Mouse (Mus musculus) adrenal gland, postnatal 36 days (tissue): ENCODE results near the gene Nsf. TPM values are rescaled to one million over a fixed set of nuclear protein-coding genes. Genes with fewer than 3 reads are reported as not detected.
"Not testable (repeated sequence)": the region's sequence is repeated elsewhere in the genome, so short reads cannot be mapped to it uniquely, and the experiment has no call there.

Experiments
- DNase-seq, 2 experiments: peaks; one replicate each; pipeline ENCODE4 v3.0.0; 2021; ENCODE audit warnings: mixed read lengths in 1 of 2
- total RNA-seq, 2 experiments: library from RNA; stranded (reverse); gene quantifications; 2 replicates each; pipeline ENCODE4 v1.2.3; 2021

Gene Nsf
- total RNA-seq, 2 experiments from 2014 or later, result 131 to 199 TPM

GRCm38 (mm10) chr11:103896056-103896455, 57.8 kb downstream of the Nsf start:
- peak; percentile 28 to 44 for DNase-seq

GRCm38 (mm10) chr11:103892831-103893230, 61.0 kb downstream of the Nsf start:
- DNase-seq, result no peak

- peak in 1 of 2 experiments; percentile 24 for DNase-seq
Observed at GRCm38 (mm10) chr11:103891781-103892180, 62.1 kb downstream of the Nsf start.

- no peak for DNase-seq
Observed at GRCm38 (mm10) chr11:103890337-103891186, 63.3 kb downstream of the Nsf start.

GRCm38 (mm10) chr11:103887724-103888410, 66.0 kb downstream of the Nsf start:
- DNase-seq, result no peak

- DNase-seq, result no peak
Observed at GRCm38 (mm10) chr11:103884749-103885383, 69.0 kb downstream of the Nsf start.

- no peak for DNase-seq
Observed at GRCm38 (mm10) chr11:103883793-103884192, 70.1 kb downstream of the Nsf start.

GRCm38 (mm10) chr11:103879476-103879875, 74.4 kb downstream of the Nsf start:
- not testable (repeated sequence) for DNase-seq

- no peak for DNase-seq
Observed at GRCm38 (mm10) chr11:103878441-103878840, 75.4 kb downstream of the Nsf start.

GRCm38 (mm10) chr11:103870352-103870751, 83.5 kb downstream of the Nsf start:
- no peak for DNase-seq

GRCm38 (mm10) chr11:103867702-103868101, 86.2 kb downstream of the Nsf start:
- peak in 1 of 2 experiments; percentile 10 for DNase-seq

- DNase-seq, result no peak
Observed at GRCm38 (mm10) chr11:103865346-103865745, 88.5 kb downstream of the Nsf start.

- no peak for DNase-seq
Observed at GRCm38 (mm10) chr11:103864486-103864885, 89.4 kb downstream of the Nsf start.

GRCm38 (mm10) chr11:103862951-103863350, 90.9 kb downstream of the Nsf start:
- DNase-seq, result no peak

GRCm38 (mm10) chr11:103859933-103860610, 93.8 kb downstream of the Nsf start:
- no peak for DNase-seq

- DNase-seq, result no peak
Observed at GRCm38 (mm10) chr11:103858760-103859159, 95.1 kb downstream of the Nsf start.

- no peak for DNase-seq
Observed at GRCm38 (mm10) chr11:103856641-103857040, 97.2 kb downstream of the Nsf start.

- DNase-seq, result no peak
Observed at GRCm38 (mm10) chr11:103854294-103854693, 99.6 kb downstream of the Nsf start.

- DNase-seq, result no peak
Observed at GRCm38 (mm10) chr11:103853284-103853920, 100.5 kb downstream of the Nsf start.

GRCm38 (mm10) chr11:103852590-103853283, 101.1 kb downstream of the Nsf start:
- no peak for DNase-seq

- no peak for DNase-seq
Observed at GRCm38 (mm10) chr11:103848287-103848686, 105.6 kb downstream of the Nsf start.
